Mouse (Mus musculus): ENCODE data around the gene Hydin. TPM values are rescaled to one million over a fixed set of nuclear protein-coding genes. Genes with fewer than 3 reads are reported as not detected.
A peak's percentile ranks its signal among the peaks of the same experiment; 100 is the strongest.
"Not testable (repeated sequence)": the region's sequence is repeated elsewhere in the genome, so short reads cannot be mapped to it uniquely, and the experiment has no call there.

The Hydin gene
- polyA plus RNA-seq, 1 experiment: 0.41 TPM

DNA sequence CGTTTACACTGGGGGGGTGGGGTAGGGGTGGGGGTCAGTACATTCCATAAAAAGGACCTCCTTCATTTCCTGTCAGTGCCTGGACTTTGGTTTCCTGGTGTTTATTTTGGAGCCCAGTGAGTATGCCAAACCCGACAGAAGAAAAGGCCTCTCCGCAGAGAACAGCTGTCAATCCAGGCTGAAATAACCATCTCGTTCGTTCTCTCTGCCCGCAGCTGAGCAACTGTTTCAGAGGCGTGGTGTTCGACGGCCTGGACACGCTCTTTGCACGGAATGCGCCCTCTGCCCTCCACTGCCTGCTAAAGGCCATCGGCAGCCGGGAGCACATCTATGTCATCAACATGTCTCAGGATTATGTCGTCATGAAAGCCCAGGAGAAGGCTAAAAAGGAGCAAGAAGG lies 258.5 kb downstream of the Hydin start:
- DNase-seq (ENCODE audit: low read depth): no peak
- TF ChIP-seq CTCF (IDR thresholded peaks at IDR 0.05; ENCODE audit: borderline replicate concordance, extremely low read depth, insufficient read depth, insufficient read length) (no peak), POLR2A (IDR thresholded peaks at IDR 0.05; ENCODE audit: borderline replicate concordance, extremely low read depth, insufficient read depth, insufficient read length, poor library complexity, severe bottlenecking) (no peak)

DNA sequence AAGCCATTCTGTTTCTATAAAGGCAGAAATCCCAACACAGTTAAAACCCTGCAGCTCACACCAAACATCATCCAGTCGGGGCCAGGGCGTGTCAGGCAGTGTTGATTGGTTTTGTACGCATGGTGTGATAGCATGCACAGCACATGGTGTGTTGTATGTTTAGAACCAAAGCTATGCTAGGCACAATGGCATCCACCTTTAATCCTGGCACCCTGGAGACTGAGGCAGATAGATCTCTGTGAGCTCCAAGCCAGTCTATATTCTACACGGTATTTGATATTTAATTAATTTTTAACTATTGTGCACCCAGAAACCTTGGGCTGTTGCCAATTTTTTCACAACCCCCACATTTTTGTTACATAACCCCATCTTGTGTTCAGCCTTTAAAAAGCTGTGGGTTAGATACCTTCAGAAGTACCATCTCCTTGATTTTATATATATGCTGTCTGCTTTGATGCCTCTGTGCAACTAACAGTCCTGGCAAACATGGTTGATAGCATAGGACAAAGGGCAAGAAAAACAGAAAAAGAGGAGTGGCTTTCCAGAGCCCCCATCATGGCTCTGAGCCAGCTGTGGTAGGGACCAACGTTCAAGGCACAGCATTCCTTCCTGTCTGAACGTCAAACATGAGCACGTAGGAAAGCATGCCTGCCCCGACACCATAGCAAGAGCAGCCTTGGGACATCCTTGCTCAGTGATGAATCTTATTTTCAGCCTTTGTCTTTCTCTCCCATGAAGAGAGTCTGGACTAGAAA lies 263.4 kb downstream of the Hydin start:
- no peak for DNase-seq (ENCODE audit: low read depth)
- TF ChIP-seq POLR2A (IDR thresholded peaks at IDR 0.05; ENCODE audit: borderline replicate concordance, extremely low read depth, insufficient read depth, insufficient read length, poor library complexity, severe bottlenecking): no peak
- no peak for TF ChIP-seq CTCF (IDR thresholded peaks at IDR 0.05; ENCODE audit: borderline replicate concordance, extremely low read depth, insufficient read depth, insufficient read length)

DNA sequence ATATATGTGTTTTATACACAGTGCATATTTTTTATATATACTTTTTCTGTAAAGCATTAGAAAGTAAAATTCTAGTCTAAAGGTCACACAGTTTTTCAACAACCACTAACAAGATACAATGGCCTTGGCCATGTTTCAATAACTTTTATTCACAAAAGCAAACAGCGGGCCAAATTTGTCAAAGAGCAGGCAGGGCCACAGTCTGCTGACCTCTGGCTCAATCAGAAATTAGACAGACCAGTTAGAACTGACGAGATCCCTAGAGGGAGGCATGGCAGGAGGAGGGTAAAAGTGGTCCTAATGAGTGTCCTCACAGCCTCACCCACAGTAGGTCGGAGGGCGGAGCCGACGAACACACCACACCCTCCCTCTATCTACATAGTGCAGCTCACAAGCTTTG lies 267.0 kb downstream of the Hydin start:
- TF ChIP-seq POLR2A (IDR thresholded peaks at IDR 0.05; ENCODE audit: borderline replicate concordance, extremely low read depth, insufficient read depth, insufficient read length, poor library complexity, severe bottlenecking): no peak
- TF ChIP-seq CTCF (IDR thresholded peaks at IDR 0.05; ENCODE audit: borderline replicate concordance, extremely low read depth, insufficient read depth, insufficient read length): no peak
- no peak for DNase-seq (ENCODE audit: low read depth)

DNA sequence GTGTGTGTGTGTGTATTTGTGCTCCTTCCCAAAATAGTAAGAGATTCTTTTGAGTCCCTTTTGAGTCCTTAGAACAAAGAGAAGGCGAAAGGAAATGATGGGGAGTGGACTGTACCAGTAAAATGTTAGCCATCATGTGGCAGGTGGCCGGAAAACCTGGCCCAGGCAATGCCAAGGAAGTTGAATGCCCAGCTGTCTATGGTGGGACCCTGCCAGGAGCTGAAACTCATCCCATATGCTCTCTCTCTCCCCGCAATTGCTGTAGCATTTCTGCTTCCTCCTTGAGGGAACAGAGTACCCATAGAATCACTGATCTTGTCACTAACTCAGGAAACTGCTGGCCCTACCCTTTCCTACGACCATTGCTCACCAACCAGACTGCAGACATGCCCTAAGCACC lies 271.1 kb downstream of the Hydin start:
- no peak for TF ChIP-seq CTCF (IDR thresholded peaks at IDR 0.05; ENCODE audit: borderline replicate concordance, extremely low read depth, insufficient read depth, insufficient read length)
- no peak for TF ChIP-seq POLR2A (IDR thresholded peaks at IDR 0.05; ENCODE audit: borderline replicate concordance, extremely low read depth, insufficient read depth, insufficient read length, poor library complexity, severe bottlenecking)

DNA sequence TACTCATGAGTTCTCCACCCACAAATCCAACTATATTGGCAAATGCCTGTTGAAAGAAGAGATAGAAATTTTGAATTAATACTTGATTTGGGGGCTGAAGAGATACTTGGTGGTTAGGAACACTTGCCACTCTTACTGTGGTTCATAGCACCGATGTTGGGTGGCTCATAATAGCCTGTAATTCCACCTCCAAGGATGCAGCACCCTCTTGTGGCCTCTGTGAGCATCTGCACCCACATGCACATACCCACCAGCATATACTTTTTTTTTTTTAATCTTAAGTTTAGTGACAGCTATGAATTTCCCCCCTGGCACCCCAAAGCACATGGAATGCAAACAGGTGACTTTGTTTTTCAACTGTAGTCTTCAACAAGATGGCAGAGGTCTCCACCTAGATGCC lies 283.6 kb downstream of the Hydin start:
- TF ChIP-seq CTCF (IDR thresholded peaks at IDR 0.05; ENCODE audit: borderline replicate concordance, extremely low read depth, insufficient read depth, insufficient read length) (peak; percentile 36; the same call in 1 of the 2 replicates), POLR2A (IDR thresholded peaks at IDR 0.05; ENCODE audit: borderline replicate concordance, extremely low read depth, insufficient read depth, insufficient read length, poor library complexity, severe bottlenecking) (no peak)
- no peak for DNase-seq (ENCODE audit: low read depth)

More for the DNA sequence above, 271.1 kb downstream of the Hydin start:
- DNase-seq (ENCODE audit: low read depth): peak; percentile 53

DNA sequence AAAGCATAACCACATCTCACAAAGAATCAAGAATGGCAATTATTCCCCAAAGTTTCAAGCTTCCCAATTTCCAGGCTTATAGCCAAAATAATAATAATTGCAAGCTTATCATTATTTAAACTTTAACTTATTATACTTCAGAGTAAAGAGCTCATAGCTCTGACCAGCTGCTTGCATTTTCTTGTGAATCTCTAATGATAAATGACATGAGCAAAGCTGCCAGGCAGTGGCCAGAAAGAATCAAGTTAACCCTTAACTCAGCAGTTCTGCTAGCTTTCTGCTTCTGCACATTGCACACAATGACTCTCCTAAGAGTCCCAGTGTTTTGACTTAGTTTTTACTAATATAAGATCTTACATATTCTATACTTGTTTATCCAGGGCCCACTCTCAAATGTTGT lies 285.3 kb downstream of the Hydin start:
- DNase-seq (ENCODE audit: low read depth): not testable (repeated sequence)

DNA sequence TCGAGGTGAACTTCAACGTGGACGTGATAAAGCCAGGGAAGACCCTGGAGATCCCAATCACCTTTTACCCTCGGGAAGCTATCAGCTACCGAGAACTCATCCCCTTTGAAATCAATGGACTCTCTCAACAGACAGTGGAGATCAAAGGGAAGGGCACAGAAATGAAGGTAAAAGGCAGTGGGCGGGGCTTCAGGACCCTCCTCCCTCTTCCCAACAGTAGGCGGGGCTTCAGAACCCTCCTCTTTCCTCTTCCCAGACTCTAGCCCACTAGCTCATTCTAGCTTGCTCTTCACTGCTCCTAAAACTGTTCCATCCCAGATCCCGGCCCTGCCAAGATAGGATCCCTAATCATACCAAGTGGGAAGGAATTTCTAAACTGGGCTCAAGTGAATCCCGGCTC lies 325.9 kb downstream of the Hydin start:
- DNase-seq (ENCODE audit: low read depth): no peak
- TF ChIP-seq CTCF (IDR thresholded peaks at IDR 0.05; ENCODE audit: borderline replicate concordance, extremely low read depth, insufficient read depth, insufficient read length) (no peak), POLR2A (IDR thresholded peaks at IDR 0.05; ENCODE audit: borderline replicate concordance, extremely low read depth, insufficient read depth, insufficient read length, poor library complexity, severe bottlenecking) (no peak)

DNA sequence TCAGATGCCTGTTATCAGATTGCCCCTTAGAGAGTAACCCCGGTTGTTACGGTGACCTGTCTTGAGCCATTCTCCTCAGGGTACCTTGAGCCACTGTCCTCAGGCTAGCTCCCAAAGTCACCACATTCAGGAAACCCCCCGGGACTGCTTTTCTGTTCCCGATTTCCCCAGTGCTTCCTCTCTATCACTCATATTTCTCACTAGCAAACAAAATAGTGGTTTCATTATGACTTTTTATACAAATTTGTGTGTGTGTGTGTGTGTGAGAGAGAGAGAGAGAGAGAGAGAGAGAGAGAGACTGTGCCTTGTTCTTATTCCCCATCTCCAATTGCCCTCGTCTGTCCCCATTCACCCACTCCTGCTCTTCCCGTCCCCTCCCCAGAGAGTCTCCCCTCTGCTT lies 327.4 kb downstream of the Hydin start:
- no peak for DNase-seq (ENCODE audit: low read depth)
- TF ChIP-seq POLR2A (IDR thresholded peaks at IDR 0.05; ENCODE audit: borderline replicate concordance, extremely low read depth, insufficient read depth, insufficient read length, poor library complexity, severe bottlenecking) (no peak), CTCF (IDR thresholded peaks at IDR 0.05; ENCODE audit: borderline replicate concordance, extremely low read depth, insufficient read depth, insufficient read length) (no peak)

DNA sequence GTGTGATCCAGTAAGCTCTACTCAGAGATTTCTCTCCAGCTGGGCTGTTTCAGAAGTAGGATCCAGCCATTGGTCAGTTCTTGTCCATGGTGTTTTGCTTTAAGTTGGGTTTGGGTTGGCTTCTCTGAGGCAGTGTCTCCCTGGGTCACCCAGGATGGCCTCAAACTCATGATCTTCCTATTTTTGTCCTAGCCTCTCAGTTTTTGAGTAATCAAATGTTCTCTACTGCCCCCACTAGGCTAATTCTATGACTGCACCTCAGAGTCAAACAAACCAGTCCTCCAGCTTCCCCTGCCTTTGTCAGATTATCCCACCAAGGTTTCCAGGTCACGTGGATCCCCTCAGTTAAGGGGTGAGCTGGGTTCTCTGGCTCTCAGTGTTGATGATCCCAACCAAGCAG lies 337.8 kb downstream of the Hydin start:
- peak; percentile 35; the same call in 1 of the 2 replicates for TF ChIP-seq CTCF (IDR thresholded peaks at IDR 0.05; ENCODE audit: borderline replicate concordance, extremely low read depth, insufficient read depth, insufficient read length)
- no peak for TF ChIP-seq POLR2A (IDR thresholded peaks at IDR 0.05; ENCODE audit: borderline replicate concordance, extremely low read depth, insufficient read depth, insufficient read length, poor library complexity, severe bottlenecking)

DNA sequence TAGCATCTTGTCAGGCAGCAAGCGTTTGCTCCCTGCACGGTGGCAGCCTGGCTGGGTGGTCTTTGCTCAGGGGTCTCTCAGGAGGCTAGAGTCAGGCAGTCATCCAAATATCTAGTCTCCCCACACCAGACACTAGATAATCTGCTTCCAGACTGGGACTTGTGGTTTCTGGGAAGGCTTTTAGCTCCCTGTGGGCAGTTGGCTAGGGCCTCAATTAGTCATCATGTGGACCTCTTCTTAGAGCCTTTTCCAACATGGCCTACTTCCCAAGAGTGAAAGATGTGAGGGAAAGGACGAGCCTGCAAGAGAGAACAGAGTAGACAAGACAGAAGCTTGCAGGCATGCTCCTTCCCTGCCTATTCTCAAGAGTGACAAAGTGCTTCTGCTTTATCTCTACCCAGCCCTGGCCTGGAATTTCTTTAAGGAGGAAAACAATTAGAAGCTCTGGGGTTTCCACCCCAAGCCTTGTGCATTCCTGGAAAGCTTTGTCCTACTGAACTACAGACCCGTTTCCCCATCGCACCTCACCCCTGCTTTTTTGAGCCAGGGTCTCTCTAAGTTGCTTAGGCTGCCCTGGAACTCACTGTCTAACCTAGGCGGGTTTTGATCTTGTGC lies 338.7 kb downstream of the Hydin start:
- DNase-seq (ENCODE audit: low read depth): no peak
- TF ChIP-seq POLR2A (IDR thresholded peaks at IDR 0.05; ENCODE audit: borderline replicate concordance, extremely low read depth, insufficient read depth, insufficient read length, poor library complexity, severe bottlenecking) (no peak), CTCF (IDR thresholded peaks at IDR 0.05; ENCODE audit: borderline replicate concordance, extremely low read depth, insufficient read depth, insufficient read length) (no peak)

More for the DNA sequence above, 337.8 kb downstream of the Hydin start:
- peak; percentile 53 for DNase-seq (ENCODE audit: low read depth)

DNA sequence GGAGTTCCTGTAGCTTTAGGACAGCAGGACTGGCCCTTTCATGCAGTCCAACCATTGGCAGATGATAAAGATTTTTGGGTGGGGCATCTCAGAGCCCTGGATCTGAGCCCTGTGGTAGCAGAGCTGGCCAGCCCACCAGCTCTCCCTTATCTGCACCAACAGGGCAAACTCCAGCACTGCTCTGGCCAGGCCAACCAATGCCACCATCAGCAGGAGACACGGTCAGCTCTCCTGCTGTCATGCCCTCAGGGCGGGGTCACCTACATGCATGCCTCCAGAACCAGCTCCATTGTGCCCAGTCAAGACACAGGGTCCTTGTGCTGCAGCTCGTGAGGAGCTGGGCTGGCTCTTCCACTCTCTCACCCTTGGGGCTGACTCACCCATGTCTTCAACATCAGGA lies 349.0 kb downstream of the Hydin start:
- TF ChIP-seq CTCF (IDR thresholded peaks at IDR 0.05; ENCODE audit: borderline replicate concordance, extremely low read depth, insufficient read depth, insufficient read length) (no peak), POLR2A (IDR thresholded peaks at IDR 0.05; ENCODE audit: borderline replicate concordance, extremely low read depth, insufficient read depth, insufficient read length, poor library complexity, severe bottlenecking) (no peak)
- DNase-seq (ENCODE audit: low read depth): no peak

DNA sequence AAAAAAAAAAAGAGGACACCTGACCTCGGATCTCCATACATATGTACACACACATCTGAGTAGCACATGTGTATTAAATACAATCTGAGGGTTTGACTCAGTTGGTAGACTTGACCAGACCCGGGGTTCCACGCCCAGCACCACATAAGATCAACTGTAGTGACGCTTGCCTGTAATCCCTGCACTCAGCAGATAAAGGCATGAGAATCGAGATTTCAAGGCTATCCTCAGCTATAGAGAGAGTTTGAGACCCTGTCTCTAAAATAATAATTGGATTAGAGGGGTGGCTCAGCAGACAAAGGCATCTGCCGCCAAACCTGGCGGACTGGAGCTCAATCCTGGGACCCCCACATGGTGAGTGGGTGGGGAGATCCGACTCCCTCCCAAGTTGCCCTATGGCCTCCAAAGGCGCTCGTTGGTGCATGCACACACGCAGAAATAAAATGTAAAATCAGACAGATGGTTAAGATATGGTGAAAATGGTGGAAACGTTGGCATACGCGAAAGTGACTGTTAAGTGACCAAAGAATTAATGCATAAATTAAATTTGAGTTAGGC lies 351.1 kb downstream of the Hydin start:
- no peak for DNase-seq (ENCODE audit: low read depth)
- TF ChIP-seq POLR2A (IDR thresholded peaks at IDR 0.05; ENCODE audit: borderline replicate concordance, extremely low read depth, insufficient read depth, insufficient read length, poor library complexity, severe bottlenecking) (no peak), CTCF (IDR thresholded peaks at IDR 0.05; ENCODE audit: borderline replicate concordance, extremely low read depth, insufficient read depth, insufficient read length) (no peak)

Data from brain, embryonic 14.5 days (tissue).